Mouse (Mus musculus): ENCODE results near the gene Tedc2. TPM values are rescaled to one million over a fixed set of nuclear protein-coding genes. Genes with fewer than 3 reads are reported as not detected.
A peak's percentile ranks its signal among the peaks of the same experiment; 100 is the strongest.

Tedc2 gene
- polyA plus RNA-seq, 1 experiment: 13.2 TPM

- H3K27me3 ChIP-seq (replicated peaks): peaks cover 70% of the 10 kb centered on the region
- H3K9me3 ChIP-seq: no peaks in the 10 kb centered on the region
- peaks cover 86% of the 10 kb centered on the region for H3K4me1 ChIP-seq
- peak overlapping the region; percentile 89 for H3K4me3 ChIP-seq (replicated peaks)
- no peaks in the 10 kb centered on the region for H3K36me3 ChIP-seq (replicated peaks; ENCODE audit: low read length)
- TF ChIP-seq FLI1 (IDR thresholded peaks at IDR 0.05; ENCODE audit: low read length) (no peak), GATA1 (IDR thresholded peaks at IDR 0.05; ENCODE audit: borderline replicate concordance, low read length) (no peak)
These were observed 12.6 kb downstream of the Tedc2 start for GRCm38 (mm10) chr17:24207768-24208640.

GRCm38 (mm10) chr17:24206451-24207351 is 13.9 kb downstream of the Tedc2 start:
- Histone ChIP-seq H3K4me1 (peaks cover 91% of the 10 kb centered on the region), H3K4me3 (replicated peaks) (peak overlapping the region; percentile 96), H3K27me3 (replicated peaks) (peaks cover 59% of the 10 kb centered on the region), H3K36me3 (replicated peaks; ENCODE audit: low read length) (peaks cover 6% of the 10 kb centered on the region), H3K9me3 (no peaks in the 10 kb centered on the region)
- no peak for TF ChIP-seq FLI1 (IDR thresholded peaks at IDR 0.05; ENCODE audit: low read length)
- TF ChIP-seq GATA1 (IDR thresholded peaks at IDR 0.05; ENCODE audit: borderline replicate concordance, low read length): no peak

- Histone ChIP-seq H3K36me3 (replicated peaks; ENCODE audit: low read length) (peaks cover 13% of the 10 kb centered on the region), H3K4me3 (replicated peaks) (peak overlapping the region; percentile 96), H3K27me3 (replicated peaks) (peaks cover 51% of the 10 kb centered on the region), H3K9me3 (no peaks in the 10 kb centered on the region), H3K4me1 (peaks cover 91% of the 10 kb centered on the region)
- no peak for TF ChIP-seq FLI1 (IDR thresholded peaks at IDR 0.05; ENCODE audit: low read length)
These were observed 14.7 kb downstream of the Tedc2 start for GRCm38 (mm10) chr17:24205908-24206361.

- peak within 1 kb of the TSS; percentile 96 for H3K4me3 ChIP-seq (replicated peaks)
- H3K4me1 ChIP-seq: peaks cover 91% of the 10 kb centered on the region
- peaks cover 46% of the 10 kb centered on the region for H3K27me3 ChIP-seq (replicated peaks)
- TF ChIP-seq FLI1 (IDR thresholded peaks at IDR 0.05; ENCODE audit: low read length): no peak
- no peak for TF ChIP-seq GATA1 (IDR thresholded peaks at IDR 0.05; ENCODE audit: borderline replicate concordance, low read length)
- peaks cover 15% of the 10 kb centered on the region for H3K36me3 ChIP-seq (replicated peaks; ENCODE audit: low read length)
- no peaks in the 10 kb centered on the region for H3K9me3 ChIP-seq
These were observed 15.3 kb downstream of the Tedc2 start, which contains the start of gene Tbc1d24 for GRCm38 (mm10) chr17:24205284-24205888. TSS of gene Tbc1d24 (minus strand) at chr17:24205562.

GRCm38 (mm10) chr17:24204846-24205245 is 15.8 kb downstream of the Tedc2 start:
- Histone ChIP-seq H3K4me1 (peaks cover 95% of the 10 kb centered on the region), H3K27me3 (replicated peaks) (peaks cover 40% of the 10 kb centered on the region), H3K9me3 (no peaks in the 10 kb centered on the region), H3K36me3 (replicated peaks; ENCODE audit: low read length) (peaks cover 18% of the 10 kb centered on the region), H3K4me3 (replicated peaks) (peak overlapping the region; percentile 96)
- TF ChIP-seq FLI1 (IDR thresholded peaks at IDR 0.05; ENCODE audit: low read length) (no peak), GATA1 (IDR thresholded peaks at IDR 0.05; ENCODE audit: borderline replicate concordance, low read length) (no peak)

GRCm38 (mm10) chr17:24203611-24204534 is 16.8 kb downstream of the Tedc2 start:
- Histone ChIP-seq H3K27me3 (replicated peaks) (peaks cover 31% of the 10 kb centered on the region), H3K9me3 (no peaks in the 10 kb centered on the region), H3K4me3 (replicated peaks) (peak overlapping the region; percentile 96), H3K36me3 (replicated peaks; ENCODE audit: low read length) (peaks cover 18% of the 10 kb centered on the region), H3K4me1 (peaks cover 98% of the 10 kb centered on the region)
- no peak for TF ChIP-seq FLI1 (IDR thresholded peaks at IDR 0.05; ENCODE audit: low read length)
- TF ChIP-seq GATA1 (IDR thresholded peaks at IDR 0.05; ENCODE audit: borderline replicate concordance, low read length): no peak

- Histone ChIP-seq H3K27me3 (replicated peaks) (peaks cover 23% of the 10 kb centered on the region), H3K4me3 (replicated peaks) (peak overlapping the region; percentile 77), H3K36me3 (replicated peaks; ENCODE audit: low read length) (peaks cover 24% of the 10 kb centered on the region), H3K9me3 (no peaks in the 10 kb centered on the region), H3K4me1 (peaks cover 98% of the 10 kb centered on the region)
- no peak for TF ChIP-seq GATA1 (IDR thresholded peaks at IDR 0.05; ENCODE audit: borderline replicate concordance, low read length)
- TF ChIP-seq FLI1 (IDR thresholded peaks at IDR 0.05; ENCODE audit: low read length): no peak
These were observed 17.6 kb downstream of the Tedc2 start for GRCm38 (mm10) chr17:24203068-24203467.

- TF ChIP-seq GATA1 (IDR thresholded peaks at IDR 0.05; ENCODE audit: borderline replicate concordance, low read length): no peak
- TF ChIP-seq FLI1 (IDR thresholded peaks at IDR 0.05; ENCODE audit: low read length): no peak
- no peak overlapping the region for H3K4me3 ChIP-seq (replicated peaks)
- peaks cover 35% of the 10 kb centered on the region for H3K36me3 ChIP-seq (replicated peaks; ENCODE audit: low read length)
- H3K9me3 ChIP-seq: no peaks in the 10 kb centered on the region
- peaks cover 3% of the 10 kb centered on the region for H3K27me3 ChIP-seq (replicated peaks)
- peaks cover 98% of the 10 kb centered on the region for H3K4me1 ChIP-seq
These were observed 19.6 kb downstream of the Tedc2 start for GRCm38 (mm10) chr17:24201092-24201491.
